Mouse (Mus musculus) lung, adult 2 months (tissue): Measurements from ENCODE around the gene Best1.

ENCODE experiments used
- CTCF ChIP-seq: fragments of 200-500 bp; IDR thresholded peaks from 2 replicates; pipeline ENCODE4 v1.5.1; 2011; ENCODE audit warnings: mild to moderate bottlenecking, low read length, control low read depth; ENCODE audit not compliant: insufficient read depth
- POLR2A ChIP-seq: fragments of 200-500 bp; IDR thresholded peaks from 2 replicates; pipeline ENCODE4 v1.6.1; 2011; ENCODE audit warnings: low read depth, mild to moderate bottlenecking, control low read depth, low read length, borderline replicate concordance; ENCODE audit errors: extremely low read depth

- TF ChIP-seq POLR2A, result no peak
- no peak for TF ChIP-seq CTCF
Measured at GRCm38 (mm10) chr19:9955438-9955837, 46.0 kb downstream of the Best1 start.
